Mouse (Mus musculus) large intestine, adult 2 months (tissue): ENCODE results near the gene Lrrc45. TPM values are rescaled to one million over a fixed set of nuclear protein-coding genes. Genes with fewer than 3 reads are reported as not detected.
"Not testable (repeated sequence)": the region's sequence is repeated elsewhere in the genome, so short reads cannot be mapped to it uniquely, and the experiment has no call there.

ENCODE experiments used
- DNase-seq: peaks from one replicate; pipeline ENCODE4 v3.0.0-alpha.2; 2012; ENCODE audit warnings: low read depth, low spot score
- WGBS: fragments of 180-500 bp; shearing (Covaris S2); methylation state at CpG from one replicate; pipeline ENCODE4 v1.1.7; 2018; 5-methylcytosine and 5-hydroxymethylcytosine counted together
- polyA plus RNA-seq: library from polyadenylated mRNA; depleted of rRNA; stranded (reverse); fragments of >200 nt; gene quantifications from 2 replicates; pipeline ENCODE4 v1.2.3, GENCODE M21; 2012; rRNA removed

Gene Lrrc45
- polyA plus RNA-seq: 21.3 and 34.5 TPM in 2 replicates

GRCm38 (mm10) chr11:120713580-120714518 is at the start of gene Lrrc45, which contains the start of gene Cenpx:
Gene Lrrc45, plus strand, starts transcription at chr11:120713925.
Gene Cenpx, minus strand, starts transcription at chr11:120713738.
- DNase-seq: peak; percentile 100
- under 1% methylated on average over 53 of the region's 53 CpGs for WGBS

- WGBS: 79% methylated on average over 3 of the region's 3 CpGs
These were observed 48.3 kb upstream of the Lrrc45 start for GRCm38 (mm10) chr11:120665406-120665805.

DNA sequence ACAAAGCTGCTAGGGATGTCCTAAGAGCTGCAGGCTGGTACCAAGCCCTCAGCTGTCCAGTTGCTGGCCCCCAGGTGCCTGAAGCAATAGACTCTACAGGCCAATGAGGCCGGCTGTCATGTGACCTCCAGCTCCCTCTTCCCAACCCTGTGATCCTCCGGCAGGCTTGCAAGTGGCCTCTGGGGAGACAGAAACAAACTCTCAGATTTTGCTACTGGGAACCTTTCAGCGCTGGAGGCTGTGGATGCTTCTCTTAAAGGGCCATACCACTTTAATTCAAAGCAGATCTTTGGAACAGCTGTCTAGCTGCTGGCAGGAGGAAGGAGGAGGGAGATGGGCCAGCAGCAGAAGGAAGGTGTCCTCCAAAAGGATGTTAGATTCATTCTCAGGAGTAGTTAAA is 47.1 kb upstream of the Lrrc45 start:
- 47% methylated on average over 3 of the region's 3 CpGs for WGBS
- DNase-seq: no peak

More at GRCm38 (mm10) chr11:120665406-120665805, 48.3 kb upstream of the Lrrc45 start:
- DNase-seq: no peak

DNA sequence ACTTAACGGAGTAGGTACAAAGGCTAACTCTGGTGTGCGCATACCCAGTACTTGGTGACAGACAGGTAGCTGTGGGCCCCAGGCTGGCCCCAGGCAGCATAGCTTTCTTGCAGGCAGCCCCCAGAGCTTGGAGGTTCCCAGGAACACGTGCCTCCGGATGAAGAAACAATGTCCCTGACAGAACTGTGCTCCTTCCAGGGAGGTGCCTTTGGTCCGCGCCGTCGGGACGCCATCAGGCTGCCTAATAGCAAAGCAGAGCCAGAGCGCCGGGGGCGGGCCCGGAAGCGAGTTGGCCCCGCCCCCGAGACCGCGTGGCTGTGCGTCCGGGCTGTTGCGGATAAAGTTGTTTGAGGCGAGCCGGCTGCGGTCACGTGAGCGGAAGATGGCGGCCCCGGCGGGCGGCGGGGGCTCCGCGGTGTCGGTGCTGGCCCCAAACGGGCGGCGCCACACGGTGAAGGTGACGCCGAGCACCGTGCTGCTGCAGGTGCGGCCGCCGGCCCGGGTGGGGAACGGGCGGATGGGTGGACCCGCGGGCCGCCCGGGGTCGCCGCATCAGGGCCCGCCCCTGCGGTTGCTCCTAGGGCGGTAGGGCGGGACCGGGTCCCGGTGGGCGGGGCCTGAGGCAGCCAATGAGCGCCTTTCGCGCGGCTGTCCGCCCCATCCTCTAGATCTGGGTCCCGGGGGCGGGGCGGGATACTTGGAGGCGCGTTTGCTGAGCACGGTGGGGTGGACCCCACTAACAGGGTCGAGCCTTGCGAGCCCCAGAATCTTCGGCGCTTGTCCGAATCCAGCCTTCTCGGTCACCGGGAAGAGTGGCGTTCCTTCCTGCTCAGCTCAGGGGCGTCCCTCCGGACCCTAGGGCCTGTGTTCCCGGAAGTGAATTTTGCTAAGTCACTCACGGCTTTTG is 40.8 kb upstream of the Lrrc45 start, which contains the start of gene Aspscr1:
TSS of gene Aspscr1 (plus strand) at position 287 of the 907 bp plus-strand sequence.
- DNase-seq: peak; percentile 69
- WGBS: under 1% methylated on average over 83 of the region's 83 CpGs

GRCm38 (mm10) chr11:120673594-120674122 is 40.1 kb upstream of the Lrrc45 start:
- 20% methylated on average over 12 of the region's 12 CpGs for WGBS
- DNase-seq: no peak

GRCm38 (mm10) chr11:120675875-120676274 is 37.9 kb upstream of the Lrrc45 start:
- not testable (repeated sequence) for DNase-seq
- WGBS: 74% methylated on average over 5 of the region's 5 CpGs

DNA sequence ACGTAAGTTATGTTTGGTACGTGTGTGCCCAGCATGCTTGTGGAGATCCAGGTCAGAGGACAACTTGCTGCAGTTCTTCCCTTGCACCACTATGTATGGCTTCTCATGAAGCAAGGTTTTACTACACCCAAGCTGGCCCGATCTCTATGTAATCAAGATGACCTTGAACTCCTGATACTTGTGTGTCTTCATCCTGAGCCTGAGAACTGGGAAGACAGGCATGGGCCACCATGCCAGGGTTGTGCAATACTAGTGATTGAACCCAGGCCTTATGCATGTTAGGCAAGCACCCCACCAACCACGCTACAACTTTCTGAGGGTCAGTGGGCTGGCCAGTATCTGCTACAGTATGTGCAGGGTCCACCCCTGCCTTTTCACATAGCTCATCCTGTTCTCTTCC is 36.8 kb upstream of the Lrrc45 start:
- DNase-seq: no peak
- 76% methylated on average over 4 of the region's 4 CpGs for WGBS

- no peak for DNase-seq
- WGBS: 73% methylated on average over 3 of the region's 3 CpGs
These were observed 33.8 kb upstream of the Lrrc45 start for GRCm38 (mm10) chr11:120679909-120680308.

- no peak for DNase-seq
- WGBS: 94% methylated on average over 5 of the region's 5 CpGs
These were observed 31.0 kb upstream of the Lrrc45 start for GRCm38 (mm10) chr11:120682683-120683082.

DNA sequence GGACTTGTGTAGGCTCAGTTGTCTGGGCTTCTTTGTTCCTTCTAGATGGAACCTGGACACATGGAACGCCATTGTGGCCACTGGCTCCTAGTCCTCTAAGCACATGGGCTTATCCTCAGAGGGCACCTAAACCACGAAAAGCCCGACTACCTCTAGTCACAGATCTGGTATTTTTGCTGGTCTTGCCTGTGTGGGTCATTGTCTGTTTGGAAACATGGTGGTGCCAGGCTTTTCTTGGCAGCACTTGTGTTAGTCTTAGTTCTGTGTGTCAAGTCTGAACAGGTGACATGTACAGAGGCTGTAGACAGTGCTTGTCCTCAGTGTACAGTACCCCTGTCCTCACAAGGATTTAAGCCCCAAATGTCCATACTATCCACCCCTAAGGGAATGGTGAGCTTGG is 30.2 kb upstream of the Lrrc45 start:
- 95% methylated on average over 3 of the region's 3 CpGs for WGBS
- no peak for DNase-seq

DNA sequence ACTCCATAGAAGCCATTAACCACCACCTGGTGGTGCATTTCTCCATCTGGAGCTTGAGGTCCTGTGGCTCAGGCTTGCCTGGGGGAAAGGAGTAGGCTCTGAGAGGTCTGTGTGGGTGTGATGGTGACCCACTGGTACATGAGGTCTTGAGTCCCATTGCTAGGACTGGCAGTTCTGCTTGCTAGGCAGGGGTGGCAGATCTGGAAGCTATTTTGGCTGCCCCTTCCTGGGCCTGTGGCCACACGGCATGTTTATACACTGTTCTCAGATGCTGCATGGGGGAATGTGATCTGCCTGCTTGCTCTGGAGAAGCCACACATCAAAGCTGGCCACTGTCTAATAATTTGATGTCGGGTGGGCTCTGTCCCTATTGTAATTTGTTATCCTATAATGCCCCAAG is 29.6 kb upstream of the Lrrc45 start:
- no peak for DNase-seq
- WGBS: 87% methylated on average over 2 of the region's 2 CpGs

DNA sequence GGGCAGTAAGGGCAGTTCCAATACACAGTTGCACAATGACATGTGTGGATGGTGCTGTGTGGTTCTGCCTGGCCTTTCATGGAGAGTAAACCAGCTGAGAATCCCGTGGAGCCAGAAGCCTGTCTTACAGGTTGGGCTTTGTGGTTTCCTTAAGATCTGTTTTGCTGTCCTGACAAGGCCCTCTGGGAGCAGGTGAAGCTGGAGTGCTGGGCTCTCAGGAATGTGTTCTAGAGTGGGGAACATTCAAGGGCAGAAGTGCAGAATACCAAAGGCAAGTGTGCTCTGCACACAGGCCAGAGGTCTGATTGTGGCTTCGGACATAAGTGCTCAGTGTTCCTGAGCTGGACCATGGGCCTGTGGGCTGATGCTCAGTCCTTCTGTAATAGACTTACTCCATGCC is 29.1 kb upstream of the Lrrc45 start:
- no peak for DNase-seq
- WGBS: 83% methylated on average over 2 of the region's 2 CpGs

GRCm38 (mm10) chr11:120686650-120687272 is 27.0 kb upstream of the Lrrc45 start:
- DNase-seq: no peak
- 72% methylated on average over 20 of the region's 20 CpGs for WGBS

GRCm38 (mm10) chr11:120689365-120689764 is 24.4 kb upstream of the Lrrc45 start:
- no peak for DNase-seq
- 89% methylated on average over 3 of the region's 3 CpGs for WGBS

- WGBS: 38% methylated on average over 4 of the region's 4 CpGs
- DNase-seq: no peak
These were observed 21.2 kb upstream of the Lrrc45 start for GRCm38 (mm10) chr11:120692471-120693011.

DNA sequence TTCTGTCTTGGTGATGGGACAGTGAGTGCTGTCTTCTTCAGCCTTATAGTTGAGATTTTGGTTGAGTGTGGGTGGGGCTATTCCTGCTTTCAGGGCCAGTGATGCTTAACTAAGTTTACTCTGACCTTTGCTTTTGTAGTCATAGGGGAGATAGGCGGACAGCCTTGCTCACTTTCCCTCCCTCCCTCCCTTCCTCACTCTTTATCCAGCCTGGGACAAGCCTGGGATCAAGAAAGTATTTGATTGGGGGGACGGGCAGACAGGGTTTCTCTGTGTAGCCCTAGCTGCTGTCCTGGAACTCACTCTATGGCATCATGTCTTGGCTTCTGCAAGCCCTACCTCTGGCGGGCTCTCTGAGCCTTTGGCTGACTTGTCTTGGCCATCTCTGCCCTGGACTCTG is 20.3 kb upstream of the Lrrc45 start:
- 84% methylated on average over 3 of the region's 3 CpGs for WGBS
- DNase-seq: no peak

- 71% methylated on average over 4 of the region's 4 CpGs for WGBS
These were observed 18.5 kb upstream of the Lrrc45 start for GRCm38 (mm10) chr11:120695184-120695583.

GRCm38 (mm10) chr11:120695641-120696040 is 18.1 kb upstream of the Lrrc45 start:
- no peak for DNase-seq
- WGBS: 80% methylated on average over 12 of the region's 12 CpGs

More at GRCm38 (mm10) chr11:120695184-120695583, 18.5 kb upstream of the Lrrc45 start:
- DNase-seq: no peak

DNA sequence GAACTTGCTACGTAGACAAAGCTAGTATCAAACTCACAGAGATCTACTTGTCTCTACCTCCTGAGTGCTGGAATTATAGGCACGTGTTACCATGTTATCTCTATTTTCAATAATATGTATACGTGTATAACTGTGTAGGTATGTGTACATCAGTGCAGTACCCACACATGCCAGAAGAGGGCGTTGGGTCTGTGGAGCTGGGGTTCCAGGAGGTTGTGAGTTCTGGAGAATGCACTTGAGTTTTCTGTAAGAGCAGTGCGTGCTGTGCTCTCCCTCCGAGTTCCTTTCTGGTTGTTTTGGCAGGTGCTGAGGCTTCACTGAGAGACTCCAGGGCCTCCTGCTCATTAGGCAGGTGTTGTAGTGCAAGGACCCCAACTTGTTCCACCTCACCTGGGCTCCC is 17.2 kb upstream of the Lrrc45 start:
- 93% methylated on average over 6 of the region's 6 CpGs for WGBS
- no peak for DNase-seq
